Mouse (Mus musculus): ENCODE measurements around the gene Kcnip1. TPM values are rescaled to one million over a fixed set of nuclear protein-coding genes. Genes with fewer than 3 reads are reported as not detected.

The Kcnip1 gene
- 0.18 and 0.27 TPM in 2 replicates for polyA plus RNA-seq (2015; fragmentation: Nextera tagmentation; extraction: Ambion mirVana)

- 11% methylated on average over 12 of the region's 12 CpGs for WGBS
- TF ChIP-seq EP300 (IDR thresholded peaks at IDR 0.05) = no peak
- TF ChIP-seq CTCF (IDR thresholded peaks at IDR 0.05) = no peak
These were observed at the start of gene Kcnip1 for GRCm38 (mm10) chr11:33992938-33993337. Kcnip1 (minus strand) TSS chr11:33993152.

GRCm38 (mm10) chr11:34040061-34040460, 47.1 kb upstream of the Kcnip1 start:
- Histone ChIP-seq H3K4me1 (ENCODE audit: insufficient read depth, low read depth, low read length) (no peaks in the 10 kb centered on the region), H3K27me3 (replicated peaks; ENCODE audit: insufficient read depth, low read length) (no peaks in the 10 kb centered on the region), H3K27ac (ENCODE audit: low read length) (no peak overlapping the region), H3K9ac (replicated peaks; ENCODE audit: low read depth) (no peak overlapping the region), H3K36me3 (ENCODE audit: insufficient read depth, low read length) (no peaks in the 10 kb centered on the region), H3K4me3 (ENCODE audit: low read depth, low read length) (no peak overlapping the region), H3K9me3 (ENCODE audit: low read length) (no peaks in the 10 kb centered on the region), H3K4me2 (replicated peaks; ENCODE audit: low read depth, low read length) (no peak overlapping the region)
- DNase-seq (ENCODE audit: low spot score) = no peak
- TF ChIP-seq CTCF (IDR thresholded peaks at IDR 0.05) = no peak
- TF ChIP-seq EP300 (IDR thresholded peaks at IDR 0.05) = no peak
- WGBS = 62% methylated on average over 5 of the region's 5 CpGs
- no peak for ATAC-seq

More at GRCm38 (mm10) chr11:33992938-33993337, at the start of gene Kcnip1:
- Histone ChIP-seq H3K4me2 (replicated peaks; ENCODE audit: low read depth, low read length) (no peak within 1 kb of the TSS), H3K27me3 (replicated peaks; ENCODE audit: insufficient read depth, low read length) (no peaks in the 10 kb centered on the region), H3K27ac (ENCODE audit: low read length) (no peak within 1 kb of the TSS), H3K4me1 (ENCODE audit: insufficient read depth, low read depth, low read length) (no peaks in the 10 kb centered on the region), H3K4me3 (ENCODE audit: low read depth, low read length) (no peak within 1 kb of the TSS), H3K36me3 (ENCODE audit: insufficient read depth, low read length) (no peaks in the 10 kb centered on the region), H3K9ac (replicated peaks; ENCODE audit: low read depth) (no peak within 1 kb of the TSS), H3K9me3 (ENCODE audit: low read length) (no peaks in the 10 kb centered on the region)
- DNase-seq (ENCODE audit: low spot score) (peak; percentile 16), ATAC-seq (peak; percentile 32; the same call in 1 of the 2 replicates)

- Histone ChIP-seq H3K27ac (ENCODE audit: low read length) (no peak overlapping the region), H3K9ac (replicated peaks; ENCODE audit: low read depth) (no peak overlapping the region), H3K9me3 (ENCODE audit: low read length) (no peaks in the 10 kb centered on the region), H3K27me3 (replicated peaks; ENCODE audit: insufficient read depth, low read length) (no peaks in the 10 kb centered on the region), H3K4me1 (ENCODE audit: insufficient read depth, low read depth, low read length) (no peaks in the 10 kb centered on the region), H3K4me3 (ENCODE audit: low read depth, low read length) (no peak overlapping the region), H3K36me3 (ENCODE audit: insufficient read depth, low read length) (no peaks in the 10 kb centered on the region), H3K4me2 (replicated peaks; ENCODE audit: low read depth, low read length) (no peak overlapping the region)
- 0 out of 2 replicates have a peak, but pooled peaks have one; percentile 26 for ATAC-seq
- whole genome bisulfite sequencing = 72% methylated on average over 5 of the region's 5 CpGs
- TF ChIP-seq EP300 (IDR thresholded peaks at IDR 0.05) (no peak), CTCF (IDR thresholded peaks at IDR 0.05) (no peak)
- DNase-seq (ENCODE audit: low spot score) = peak; percentile 21
These were observed 43.1 kb upstream of the Kcnip1 start for GRCm38 (mm10) chr11:34035909-34036658.

GRCm38 (mm10) chr11:34034794-34035193, 41.8 kb upstream of the Kcnip1 start:
- TF ChIP-seq EP300 (IDR thresholded peaks at IDR 0.05) = no peak
- TF ChIP-seq CTCF (IDR thresholded peaks at IDR 0.05) = no peak
- ATAC-seq (no peak), DNase-seq (ENCODE audit: low spot score) (no peak)
- H3K27ac ChIP-seq (ENCODE audit: low read length) = no peak overlapping the region
- no peak overlapping the region for H3K4me2 ChIP-seq (replicated peaks; ENCODE audit: low read depth, low read length)
- no peaks in the 10 kb centered on the region for H3K27me3 ChIP-seq (replicated peaks; ENCODE audit: insufficient read depth, low read length)
- no peak overlapping the region for H3K4me3 ChIP-seq (ENCODE audit: low read depth, low read length)
- H3K9me3 ChIP-seq (ENCODE audit: low read length) = no peaks in the 10 kb centered on the region
- no peak overlapping the region for H3K9ac ChIP-seq (replicated peaks; ENCODE audit: low read depth)
- no peaks in the 10 kb centered on the region for H3K4me1 ChIP-seq (ENCODE audit: insufficient read depth, low read depth, low read length)
- WGBS = 76% methylated on average over 2 of the region's 2 CpGs
- no peaks in the 10 kb centered on the region for H3K36me3 ChIP-seq (ENCODE audit: insufficient read depth, low read length)

GRCm38 (mm10) chr11:34034008-34034505, 41.1 kb upstream of the Kcnip1 start:
- no peaks in the 10 kb centered on the region for H3K4me1 ChIP-seq (ENCODE audit: insufficient read depth, low read depth, low read length)
- H3K27ac ChIP-seq (ENCODE audit: low read length) = no peak overlapping the region
- ATAC-seq (no peak), DNase-seq (ENCODE audit: low spot score) (no peak)
- no peak overlapping the region for H3K4me2 ChIP-seq (replicated peaks; ENCODE audit: low read depth, low read length)
- no peaks in the 10 kb centered on the region for H3K27me3 ChIP-seq (replicated peaks; ENCODE audit: insufficient read depth, low read length)
- TF ChIP-seq CTCF (IDR thresholded peaks at IDR 0.05) (no peak), EP300 (IDR thresholded peaks at IDR 0.05) (no peak)
- H3K9ac ChIP-seq (replicated peaks; ENCODE audit: low read depth) = no peak overlapping the region
- H3K4me3 ChIP-seq (ENCODE audit: low read depth, low read length) = no peak overlapping the region
- no peaks in the 10 kb centered on the region for H3K36me3 ChIP-seq (ENCODE audit: insufficient read depth, low read length)
- H3K9me3 ChIP-seq (ENCODE audit: low read length) = no peaks in the 10 kb centered on the region
- 86% methylated on average over 5 of the region's 5 CpGs for WGBS

- H3K4me3 ChIP-seq (ENCODE audit: low read depth, low read length) = no peak overlapping the region
- H3K9ac ChIP-seq (replicated peaks; ENCODE audit: low read depth) = no peak overlapping the region
- H3K4me1 ChIP-seq (ENCODE audit: insufficient read depth, low read depth, low read length) = no peaks in the 10 kb centered on the region
- no peaks in the 10 kb centered on the region for H3K9me3 ChIP-seq (ENCODE audit: low read length)
- no peak overlapping the region for H3K4me2 ChIP-seq (replicated peaks; ENCODE audit: low read depth, low read length)
- H3K36me3 ChIP-seq (ENCODE audit: insufficient read depth, low read length) = no peaks in the 10 kb centered on the region
- peak; percentile 53 for DNase-seq (ENCODE audit: low spot score)
- no peak overlapping the region for H3K27ac ChIP-seq (ENCODE audit: low read length)
- TF ChIP-seq EP300 (IDR thresholded peaks at IDR 0.05) (no peak), CTCF (IDR thresholded peaks at IDR 0.05) (no peak)
- 34% methylated on average over 8 of the region's 8 CpGs for WGBS
- H3K27me3 ChIP-seq (replicated peaks; ENCODE audit: insufficient read depth, low read length) = no peaks in the 10 kb centered on the region
- ATAC-seq = peak; percentile 57
These were observed 38.3 kb upstream of the Kcnip1 start for GRCm38 (mm10) chr11:34031015-34031805.

All from lung, postnatal 0 days (tissue).